Mouse (Mus musculus): Measurements from ENCODE around the gene Maml1.
"Not testable (repeated sequence)": the region's sequence is repeated elsewhere in the genome, so short reads cannot be mapped to it uniquely, and the experiment has no call there.

Gene Maml1

GRCm38 (mm10) chr11:50292190-50292855, at the start of gene Maml1:
TSS of gene Maml1 (minus strand) at chr11:50292311.
- peak; percentile 97 for DNase-seq (ENCODE audit: low spot score in 2 of 2)

GRCm38 (mm10) chr11:50336891-50337290, 44.8 kb upstream of the Maml1 start:
- DNase-seq (ENCODE audit: low spot score in 2 of 2), result no peak

- DNase-seq (ENCODE audit: low spot score in 2 of 2), result no peak
Observed at GRCm38 (mm10) chr11:50336126-50336525, 44.0 kb upstream of the Maml1 start.

- no peak for DNase-seq (ENCODE audit: low spot score in 2 of 2)
Observed at GRCm38 (mm10) chr11:50333181-50333580, 41.1 kb upstream of the Maml1 start.

GRCm38 (mm10) chr11:50329378-50329777, 37.3 kb upstream of the Maml1 start:
- DNase-seq (ENCODE audit: low spot score in 2 of 2), result no peak

GRCm38 (mm10) chr11:50328075-50328625, 36.0 kb upstream of the Maml1 start:
- no peak for DNase-seq (ENCODE audit: low spot score in 2 of 2)

- no peak for DNase-seq (ENCODE audit: low spot score in 2 of 2)
Observed at GRCm38 (mm10) chr11:50326302-50326966, 34.3 kb upstream of the Maml1 start.

- peak; percentile 98 to 99 for DNase-seq (ENCODE audit: low spot score in 2 of 2)
Observed at GRCm38 (mm10) chr11:50325496-50326301, 33.6 kb upstream of the Maml1 start, which contains the start of gene Canx. TSS of gene Canx (minus strand) at chr11:50325673.

- DNase-seq (ENCODE audit: low spot score in 2 of 2), result no peak
Observed at GRCm38 (mm10) chr11:50324751-50325471, 32.8 kb upstream of the Maml1 start.

- no peak for DNase-seq (ENCODE audit: low spot score in 2 of 2)
Observed at GRCm38 (mm10) chr11:50323843-50324242, 31.7 kb upstream of the Maml1 start.

GRCm38 (mm10) chr11:50322345-50322744, 30.2 kb upstream of the Maml1 start:
- no peak for DNase-seq (ENCODE audit: low spot score in 2 of 2)

- no peak for DNase-seq (ENCODE audit: low spot score in 2 of 2)
Observed at GRCm38 (mm10) chr11:50321239-50321638, 29.1 kb upstream of the Maml1 start.

- DNase-seq (ENCODE audit: low spot score in 2 of 2), result not testable (repeated sequence)
Observed at GRCm38 (mm10) chr11:50319343-50319742, 27.2 kb upstream of the Maml1 start.

- no peak for DNase-seq (ENCODE audit: low spot score in 2 of 2)
Observed at GRCm38 (mm10) chr11:50312803-50313202, 20.7 kb upstream of the Maml1 start.

GRCm38 (mm10) chr11:50303406-50303805, 11.3 kb upstream of the Maml1 start:
- no peak for DNase-seq (ENCODE audit: low spot score in 2 of 2)

GRCm38 (mm10) chr11:50291321-50292165, 568 bp downstream of the Maml1 start:
- DNase-seq (ENCODE audit: low spot score in 2 of 2), result peak in 1 of 2 experiments; percentile 42

- DNase-seq (ENCODE audit: low spot score in 2 of 2), result no peak
Observed at GRCm38 (mm10) chr11:50290486-50291225, 1.5 kb downstream of the Maml1 start.

GRCm38 (mm10) chr11:50286428-50286827, 5.7 kb downstream of the Maml1 start:
- no peak for DNase-seq (ENCODE audit: low spot score in 2 of 2)

GRCm38 (mm10) chr11:50285696-50286095, 6.4 kb downstream of the Maml1 start:
- DNase-seq (ENCODE audit: low spot score in 2 of 2), result no peak

- DNase-seq (ENCODE audit: low spot score in 2 of 2), result no peak
Observed at GRCm38 (mm10) chr11:50285263-50285662, 6.8 kb downstream of the Maml1 start.

All from frontal cortex, postnatal 10 days (tissue).